In genomic region chr5:122602233-122602632, GRCm38 (mm10) we compare ENCODE assay signal across 8 mouse cellular contexts. TPM values are rescaled to one million over a fixed set of nuclear protein-coding genes. Genes with fewer than 3 reads are reported as not detected.
DNase-seq lines count a peak whose midpoint lies in the region; ATAC-seq and TF ChIP-seq lines count a peak whose summit lies in the region.

No protein-coding gene starts in this region.

- H3K4me1 ChIP-seq in liver, embryonic 16.5 days (ENCODE audit: control insufficient read depth, low read depth, low read length): no peaks in the 10 kb centered on the region; the same call in 1 of the 2 replicates
- H3K4me1 ChIP-seq in hindbrain, embryonic 16.5 days (ENCODE audit: control insufficient read depth, insufficient read depth, low read depth, low read length): no peaks in the 10 kb centered on the region

- no peak overlapping the region for H3K4me2 ChIP-seq in liver, embryonic 16.5 days (ENCODE audit: low read depth, low read length)
- H3K4me2 ChIP-seq in hindbrain, embryonic 16.5 days (ENCODE audit: low read length): no peak overlapping the region

- no peak for DNase-seq in left cerebral cortex, adult 2 months (ENCODE audit: extremely low spot score in 1 of 2, low spot score in 2 of 2)
- no peak for DNase-seq in left cerebral cortex, adult 8-10 months (ENCODE audit: low spot score in 2 of 2)
- peak; percentile 55 to 69 for DNase-seq in spleen, postnatal 4 days (ENCODE audit: low spot score in 2 of 2)
- no peak for DNase-seq in gastrocnemius, postnatal 25 days
- DNase-seq in frontal cortex, postnatal 36 days (ENCODE audit: low spot score in 2 of 2): no peak

- intact Hi-C loops in left cerebral cortex, adult 2 months (cut with DNase I): no loop called here

- TF ChIP-seq CTCF in left cerebral cortex, adult 2 months (IDR thresholded peaks at IDR 0.05): no peak; the same call in 1 of the 2 replicates

- no peak overlapping the region for H3K4me3 ChIP-seq in left cerebral cortex, adult 2 months
- H3K4me3 ChIP-seq in liver, embryonic 16.5 days (ENCODE audit: low read depth, low read length): no peak overlapping the region
- no peak overlapping the region for H3K4me3 ChIP-seq in hindbrain, embryonic 16.5 days (ENCODE audit: low read length)

- 24% methylated on average over 11 of the region's 11 CpGs for WGBS in liver, embryonic 16.5 days (ENCODE audit: insufficient replicate concordance)
- 82% methylated on average over 11 of the region's 11 CpGs for WGBS in hindbrain, embryonic 16.5 days

- H3K27ac ChIP-seq in left cerebral cortex, adult 2 months: peak overlapping the region; percentile 16
- no peak overlapping the region for H3K27ac ChIP-seq in liver, embryonic 16.5 days (ENCODE audit: low read length)
- no peak overlapping the region for H3K27ac ChIP-seq in hindbrain, embryonic 16.5 days (ENCODE audit: low read depth, low read length)

- peak; percentile 98 for ATAC-seq in granulocyte monocyte progenitor cell, adult 5-6 weeks (replicated peaks; ENCODE audit: poor library complexity, severe bottlenecking)
- ATAC-seq in liver, embryonic 16.5 days (ENCODE audit: low read depth): 0 out of 2 replicates have a peak, but pooled peaks have one; percentile 24
- no peak for ATAC-seq in hindbrain, embryonic 16.5 days

- H3K9ac ChIP-seq in liver, embryonic 16.5 days (ENCODE audit: low read depth, low read length): no peak overlapping the region
- H3K9ac ChIP-seq in hindbrain, embryonic 16.5 days (ENCODE audit: low read depth, low read length): no peak overlapping the region

- H3K9me3 ChIP-seq in liver, embryonic 16.5 days (replicated peaks; ENCODE audit: control insufficient read depth, low read length): no peaks in the 10 kb centered on the region
- no peaks in the 10 kb centered on the region for H3K9me3 ChIP-seq in hindbrain, embryonic 16.5 days (ENCODE audit: control insufficient read depth, low read length)

- no peaks in the 10 kb centered on the region for H3K36me3 ChIP-seq in liver, embryonic 16.5 days (ENCODE audit: control insufficient read depth, insufficient read depth)
- H3K36me3 ChIP-seq in hindbrain, embryonic 16.5 days (ENCODE audit: control insufficient read depth, insufficient read depth, low read length): peaks cover 25% of the 10 kb centered on the region

- H3K27me3 ChIP-seq in liver, embryonic 16.5 days (ENCODE audit: control insufficient read depth, insufficient read depth, low read depth, low read length): no peaks in the 10 kb centered on the region
- no peaks in the 10 kb centered on the region for H3K27me3 ChIP-seq in hindbrain, embryonic 16.5 days (replicated peaks; ENCODE audit: control insufficient read depth, insufficient read depth, low read length)

RNA-seq across cellular contexts. Expression of gene Ift81, which starts 12.1 kb away (rescaled TPM):
- total RNA-seq in left cerebral cortex, adult 2 months (2021): 10 to 100 TPM; 46.4 to 49.2 TPM
- 10 to 100 TPM; 52.6 to 67.4 (median 57.2) TPM for total RNA-seq in left cerebral cortex, adult 8-10 months (2022)
- total RNA-seq in granulocyte monocyte progenitor cell, adult 5-6 weeks (2014; fragmentation: Nextera tagmentation): 0.67 and 1.5 TPM in 2 replicates
- 2.7 and 9.5 TPM in 2 replicates for total RNA-seq in granulocyte monocyte progenitor cell, adult 5-6 weeks (2017)
- 1.9 and 2.2 TPM in 2 replicates for polyA plus RNA-seq in liver, embryonic 16.5 days (2015; fragmentation: Nextera tagmentation; extraction: Ambion mirVana)
- polyA plus RNA-seq in hindbrain, embryonic 16.5 days (2015; fragmentation: Nextera tagmentation; extraction: Ambion mirVana): 54.5 and 58.0 TPM in 2 replicates
- 1 to 10 TPM; 2.6 to 7.1 TPM for total RNA-seq in gastrocnemius, postnatal 25 days (2021)

RNA-seq across cellular contexts. Expression of gene P2rx7, which starts 41.5 kb away (rescaled TPM):
- total RNA-seq in left cerebral cortex, adult 2 months (2021): 1 to 10 TPM; 6.2 to 7.7 TPM
- total RNA-seq in left cerebral cortex, adult 8-10 months (2022): 10 to 100 TPM in 1 of 4 experiments, 1 to 10 TPM in 3; 7.7 to 16.4 (median 8.6) TPM
- 6.8 and 16.7 TPM in 2 replicates for total RNA-seq in granulocyte monocyte progenitor cell, adult 5-6 weeks (2014; fragmentation: Nextera tagmentation)
- total RNA-seq in granulocyte monocyte progenitor cell, adult 5-6 weeks (2017): 7.6 and 18.3 TPM in 2 replicates
- polyA plus RNA-seq in liver, embryonic 16.5 days (2015; fragmentation: Nextera tagmentation; extraction: Ambion mirVana): 1.3 and 1.6 TPM in 2 replicates
- polyA plus RNA-seq in hindbrain, embryonic 16.5 days (2015; fragmentation: Nextera tagmentation; extraction: Ambion mirVana): 4.8 and 6.1 TPM in 2 replicates
- total RNA-seq in gastrocnemius, postnatal 25 days (2021): 1 to 10 TPM; 1.9 TPM

Comparison
In these comparisons a context has a peak if more than half of its experiments do, and no peak if none do; other contexts are left out.
1. DNase-seq: peak in spleen, postnatal 4 days (2 of 2); none in left cerebral cortex, adult 2 months (0 of 2), left cerebral cortex, adult 8-10 months (0 of 2), gastrocnemius, postnatal 25 days (single experiment) and frontal cortex, postnatal 36 days (0 of 2).
2. RNA of gene Ift81, which starts 12.1 kb away (total RNA-seq): 52.6 to 67.4 TPM in left cerebral cortex, adult 8-10 months and 46.4 to 49.2 TPM in left cerebral cortex, adult 2 months; 0.67 to 9.5 TPM in granulocyte monocyte progenitor cell, adult 5-6 weeks and 2.6 to 7.1 TPM in gastrocnemius, postnatal 25 days; every median in the first group is over 4 times any median in the second.